Mouse (Mus musculus): ENCODE results near the gene Lrfn3.

Gene Lrfn3

DNA sequence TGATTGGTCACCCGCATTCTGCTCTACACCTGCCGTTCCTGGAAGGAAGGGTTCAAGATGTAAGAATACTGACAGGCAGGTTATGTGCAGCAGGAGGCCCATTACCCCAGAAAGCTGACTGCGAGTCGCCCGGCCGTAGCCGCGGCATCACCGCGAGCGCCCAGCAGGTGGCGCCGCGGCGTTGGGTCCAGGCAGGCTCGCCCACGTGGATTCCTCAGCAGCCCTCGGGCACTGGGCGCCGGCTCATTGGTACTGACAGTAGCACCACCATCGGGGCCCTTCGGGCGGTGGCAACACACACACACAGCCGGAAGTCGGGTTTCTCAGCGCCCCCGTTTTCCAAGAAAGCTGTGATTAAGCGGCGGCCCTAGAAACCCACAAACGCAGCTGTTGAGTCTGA lies 14.7 kb downstream of the Lrfn3 start:
- intact Hi-C loops (cut with DNase I), result loop anchor here (5.0 kb wide), 2 partner anchors 84 to 139 kb away; no protein-coding TSS in a partner anchor

- intact Hi-C loops (cut with DNase I), result loop anchor here (1.0 to 5.0 kb wide), 3 partner anchors 12 to 140 kb away; no protein-coding TSS in a partner anchor
Measured at GRCm38 (mm10) chr7:30346635-30347379, 15.8 kb downstream of the Lrfn3 start.

- intact Hi-C loops (cut with DNase I), result no loop called here
Measured at GRCm38 (mm10) chr7:30339432-30340109, 23.0 kb downstream of the Lrfn3 start.

GRCm38 (mm10) chr7:30336384-30336783 lies 26.2 kb downstream of the Lrfn3 start:
- intact Hi-C loops (cut with DNase I), result no loop called here

DNA sequence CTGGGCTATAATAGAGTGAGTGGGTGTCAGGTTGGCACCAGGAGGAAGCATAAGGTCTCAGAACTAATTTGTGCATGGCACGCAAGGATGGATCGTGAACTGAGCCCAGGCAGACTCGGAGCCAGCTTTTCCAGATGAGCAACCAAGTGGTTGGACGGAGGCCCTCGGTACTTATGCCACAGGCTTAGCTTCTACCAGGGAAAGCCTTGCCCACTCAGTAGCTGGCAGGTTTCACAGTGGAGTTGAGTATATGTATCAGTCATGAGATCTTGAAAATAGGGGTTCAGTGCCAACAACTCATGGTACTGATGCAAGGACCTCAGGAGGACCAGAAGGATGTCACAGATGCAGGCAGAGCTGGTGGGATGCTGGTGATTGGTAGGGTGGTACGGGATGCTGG lies 26.9 kb downstream of the Lrfn3 start:
- intact Hi-C loops (cut with DNase I), result loop anchor here (1.0 kb wide), 1 partner anchor 11 kb away; no protein-coding TSS in a partner anchor

DNA sequence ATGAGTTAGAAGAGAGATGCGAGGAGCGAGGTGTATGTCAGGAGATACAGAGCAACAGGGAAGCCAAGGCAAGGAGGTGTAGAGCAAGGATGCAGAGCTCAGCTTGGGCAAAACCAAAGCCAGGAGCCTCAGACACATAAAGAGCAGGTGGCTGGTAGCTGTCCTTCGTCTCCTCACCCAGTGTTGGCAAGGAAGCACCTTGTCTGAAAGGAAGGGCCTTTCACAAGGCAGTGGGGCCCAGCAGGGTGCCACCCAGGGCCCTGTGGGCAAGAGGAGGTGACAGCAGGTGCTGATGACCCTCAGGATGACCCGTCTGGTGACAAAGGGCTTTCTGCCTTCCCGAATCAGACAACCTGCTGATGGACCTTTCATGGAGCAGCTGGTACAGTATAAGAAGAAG lies 28.0 kb downstream of the Lrfn3 start:
- intact Hi-C loops (cut with DNase I), result no loop called here

GRCm38 (mm10) chr7:30333436-30333835 lies 29.1 kb downstream of the Lrfn3 start:
- intact Hi-C loops (cut with DNase I), result no loop called here

DNA sequence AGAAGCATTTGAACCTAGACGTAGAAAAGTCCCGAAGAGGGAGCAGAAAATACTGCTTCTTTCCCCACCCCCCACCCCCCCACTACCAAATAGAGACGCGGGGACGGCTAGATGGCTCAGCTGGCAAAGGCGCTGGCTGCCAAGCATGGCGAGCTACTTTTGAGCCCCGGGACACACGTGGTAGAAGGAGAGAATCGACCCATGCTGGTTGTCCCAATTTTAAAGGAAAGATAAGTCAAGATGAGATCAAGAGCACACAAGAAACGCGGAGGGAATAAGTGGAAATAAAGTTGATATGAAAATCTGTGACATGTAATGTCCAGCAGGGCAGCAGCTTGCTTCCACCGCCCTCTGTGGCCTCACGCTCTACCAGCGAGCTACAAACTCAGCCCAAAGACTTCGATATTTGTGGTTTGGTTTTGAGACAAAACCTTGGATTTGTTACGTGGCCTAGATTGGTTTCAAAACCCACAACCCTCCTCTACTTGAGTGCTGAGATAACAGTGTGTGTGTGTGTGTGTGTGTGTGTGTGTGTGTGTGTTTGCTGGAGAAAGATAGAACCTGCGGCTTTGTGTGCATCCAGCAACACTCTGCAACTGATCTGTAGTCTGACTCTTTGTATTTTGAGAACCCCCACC lies 29.8 kb downstream of the Lrfn3 start:
- intact Hi-C loops (cut with DNase I), result no loop called here

GRCm38 (mm10) chr7:30331887-30332286 lies 30.7 kb downstream of the Lrfn3 start:
- intact Hi-C loops (cut with DNase I), result no loop called here

GRCm38 (mm10) chr7:30328379-30328778 lies 34.2 kb downstream of the Lrfn3 start:
- intact Hi-C loops (cut with DNase I), result no loop called here

DNA sequence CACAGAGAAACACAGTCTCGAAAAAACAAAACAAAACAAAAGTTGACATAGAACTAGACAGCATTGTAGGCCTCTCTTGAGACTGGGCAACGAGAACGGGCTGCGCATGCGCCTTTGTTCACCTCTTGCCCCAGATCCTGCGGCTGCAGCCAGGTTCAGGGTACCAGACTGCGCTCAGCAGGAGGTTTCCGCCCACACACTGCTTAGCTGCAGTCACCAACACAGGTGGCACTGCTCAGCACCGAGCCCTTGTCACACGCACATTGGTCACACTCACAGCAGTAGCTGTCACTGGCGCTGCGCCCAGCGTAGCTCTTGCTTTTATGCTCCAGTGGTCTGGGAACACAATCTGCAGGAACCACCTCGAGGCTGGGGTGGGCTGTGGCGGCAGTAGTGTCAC lies 35.4 kb downstream of the Lrfn3 start:
- intact Hi-C loops (cut with DNase I), result no loop called here

- intact Hi-C loops (cut with DNase I), result no loop called here
Measured at GRCm38 (mm10) chr7:30326427-30326826, 36.1 kb downstream of the Lrfn3 start.

- intact Hi-C loops (cut with DNase I), result no loop called here
Measured at GRCm38 (mm10) chr7:30325364-30325763, 37.2 kb downstream of the Lrfn3 start.

GRCm38 (mm10) chr7:30324300-30324944 lies 38.1 kb downstream of the Lrfn3 start:
- intact Hi-C loops (cut with DNase I), result no loop called here

- intact Hi-C loops (cut with DNase I), result no loop called here
Measured at GRCm38 (mm10) chr7:30323795-30324194, 38.8 kb downstream of the Lrfn3 start, which contains the start of gene Sdhaf1. Gene Sdhaf1 (minus strand): TSS chr7:30323895.

DNA sequence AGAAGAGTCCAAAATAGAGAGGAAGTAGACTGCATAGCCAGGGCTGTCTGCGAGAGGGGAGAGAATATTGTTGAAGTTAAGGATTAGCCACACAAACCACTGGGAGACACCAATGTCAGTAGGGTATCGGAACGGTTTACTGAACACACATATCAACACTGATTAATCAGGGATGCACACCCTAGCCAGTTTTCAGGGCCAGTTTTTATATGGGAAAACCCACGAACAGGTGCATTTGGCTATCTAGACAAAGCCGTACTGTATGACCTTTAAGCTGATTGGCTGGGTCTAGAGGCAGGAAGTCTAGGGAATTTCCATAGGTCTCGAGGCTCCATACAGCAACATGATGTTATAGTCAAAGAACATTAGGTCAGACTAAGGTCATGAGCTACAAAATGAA lies 39.7 kb downstream of the Lrfn3 start:
- intact Hi-C loops (cut with DNase I), result no loop called here

DNA sequence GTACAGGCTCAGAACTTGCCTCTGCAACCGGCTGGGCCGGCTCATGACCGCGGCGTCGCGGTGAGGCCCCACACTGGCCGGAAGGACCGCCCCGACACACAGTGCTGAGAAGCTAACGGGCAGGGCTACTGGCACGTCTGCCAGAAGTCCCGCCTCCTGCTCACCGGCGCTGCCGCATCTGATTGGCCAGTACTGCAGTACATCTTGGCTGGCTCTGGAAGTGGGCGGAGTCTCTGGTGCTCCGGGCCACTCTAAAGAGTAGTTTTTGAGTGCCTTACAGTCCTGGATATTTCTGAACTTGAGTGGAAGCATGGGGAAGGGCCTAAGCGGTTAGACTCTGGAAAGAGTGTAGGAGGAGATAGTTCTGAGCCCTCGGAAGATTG lies 40.3 kb downstream of the Lrfn3 start:
- intact Hi-C loops (cut with DNase I), result no loop called here

GRCm38 (mm10) chr7:30321539-30322284 lies 40.9 kb downstream of the Lrfn3 start, which contains the start of gene E130208F15Rik:
Gene E130208F15Rik (plus strand): TSS chr7:30321740.
- intact Hi-C loops (cut with DNase I), result no loop called here

- intact Hi-C loops (cut with DNase I), result no loop called here
Measured at GRCm38 (mm10) chr7:30320946-30321345, 41.6 kb downstream of the Lrfn3 start.

DNA sequence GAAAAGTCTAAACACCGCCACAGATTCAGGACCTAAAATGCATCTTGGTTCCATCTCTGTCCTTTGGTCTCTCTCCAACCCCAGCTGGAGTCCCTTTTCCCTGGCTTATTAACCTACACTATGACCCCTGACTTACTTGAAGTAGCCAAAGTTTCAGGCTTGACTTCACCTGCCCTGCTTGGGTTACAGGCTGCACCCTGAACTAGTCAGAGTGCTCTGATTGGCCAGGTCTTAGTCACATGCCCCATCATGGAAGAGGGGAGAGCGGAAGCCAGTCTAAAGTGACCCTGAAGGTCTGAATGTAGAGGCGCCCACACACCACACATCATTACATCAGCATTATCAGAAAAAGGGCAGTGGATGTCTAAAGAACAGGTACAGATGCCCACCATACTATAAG lies 44.4 kb downstream of the Lrfn3 start:
- intact Hi-C loops (cut with DNase I), result no loop called here

All from adrenal gland (tissue).